Mouse (Mus musculus) erythroblast, embryonic 14.5 days (primary cell): ENCODE data around the gene Ccdc116.

ENCODE experiments used
- GATA1 ChIP-seq: IDR thresholded peaks from 2 replicates; pipeline ENCODE4 v1.6.1; 2012; ENCODE audit warnings: low read length, inconsistent platforms, mixed read lengths
- TAL1 ChIP-seq: IDR thresholded peaks from 3 replicates; pipeline ENCODE4 v1.6.1; 2012; ENCODE audit warnings: low read length, inconsistent platforms, mixed read lengths

DNA sequence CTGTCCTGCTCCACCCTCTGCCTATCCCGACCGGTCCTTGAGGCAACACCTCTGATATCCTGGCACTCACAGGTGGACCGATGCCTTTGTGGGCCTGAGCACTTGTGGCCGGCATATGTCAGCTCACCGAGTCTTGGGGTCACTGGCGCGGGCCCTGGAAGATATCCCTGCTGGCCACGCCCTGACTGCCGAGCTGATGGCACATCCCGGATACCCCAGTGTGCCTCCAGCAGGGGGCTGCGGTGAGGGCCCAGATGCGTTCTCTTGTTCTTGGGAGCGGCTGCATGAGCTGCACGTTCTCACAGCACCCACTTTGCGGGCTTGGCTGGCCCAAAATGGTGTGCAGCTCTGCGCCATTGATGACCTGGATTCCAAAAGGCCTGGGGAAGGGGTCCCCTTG lies 1.1 kb upstream of the Ccdc116 start:
- TF ChIP-seq GATA1: no peak
- TF ChIP-seq TAL1: no peak
